Mouse (Mus musculus) ES-E14 (cell line): ENCODE data around the gene Rcsd1. TPM values are rescaled to one million over a fixed set of nuclear protein-coding genes. Genes with fewer than 3 reads are reported as not detected.

Experiments
- DNase-seq: peaks from one replicate; pipeline ENCODE4 v3.0.0-alpha.2; 2013; ENCODE audit warnings: low read depth, low spot score
- H3K27ac ChIP-seq: 2 replicates; pipeline ENCODE4 v1.5.1; 2012; ENCODE audit warnings: low read depth, mild to moderate bottlenecking, low read length, moderate library complexity, mixed read lengths; ENCODE audit not compliant: poor library complexity, insufficient read depth, severe bottlenecking
- H3K36me3 ChIP-seq: 2 replicates; pipeline ENCODE4 v1.6.1; 2012; ENCODE audit warnings: mild to moderate bottlenecking, low read length, moderate library complexity, mixed read lengths; ENCODE audit not compliant: control insufficient read depth, poor library complexity, insufficient read depth, severe bottlenecking
- H3K4me1 ChIP-seq, 2 experiments: fragments of 150-350 bp in 1 of 2; sonication (generic) in 1 of 2; 2 replicates each; pipeline ENCODE4 v1.6.1; 2012; ENCODE audit warnings: low read length in 2 of 2, mild to moderate bottlenecking in 1 of 2, mixed read lengths in 1 of 2; ENCODE audit not compliant: control insufficient read depth in 2 of 2, insufficient read depth in 2 of 2, poor library complexity in 1 of 2
- H3K4me3 ChIP-seq, 2 experiments: fragments of 150-350 bp in 1 of 2; sonication (generic) in 1 of 2; 2 replicates each; pipeline ENCODE4 v1.5.1; 2012; ENCODE audit warnings: low read length in 2 of 2, low read depth in 1 of 2, mild to moderate bottlenecking in 1 of 2, mixed read lengths in 1 of 2; ENCODE audit not compliant: insufficient read depth in 1 of 2, poor library complexity in 1 of 2, severe bottlenecking in 1 of 2
- H3K9ac ChIP-seq: 2 replicates; pipeline ENCODE4 v1.6.1; 2012; ENCODE audit warnings: low read depth, mild to moderate bottlenecking, low read length, mixed read lengths; ENCODE audit not compliant: poor library complexity, insufficient read depth, severe bottlenecking
- H3K9me3 ChIP-seq: fragments of 150-350 bp; sonication (generic); 2 replicates; pipeline ENCODE4 v1.6.1; 2012; ENCODE audit warnings: low read depth, mild to moderate bottlenecking, low read length; ENCODE audit not compliant: control insufficient read depth, insufficient read depth
- CHD2 ChIP-seq: IDR thresholded peaks from 2 replicates; pipeline ENCODE4 v1.6.1; 2014; ENCODE audit warnings: mild to moderate bottlenecking, low read depth, low read length, inconsistent platforms
- HCFC1 ChIP-seq: IDR thresholded peaks from 2 replicates; pipeline ENCODE4 v1.6.1; 2012; ENCODE audit warnings: low read length, inconsistent platforms, borderline replicate concordance; ENCODE audit not compliant: insufficient read depth
- MAFK ChIP-seq: IDR thresholded peaks from 2 replicates; pipeline ENCODE4 v1.6.1; 2014; ENCODE audit warnings: mild to moderate bottlenecking, low read depth, low read length, inconsistent platforms; ENCODE audit not compliant: insufficient read depth
- ZC3H11A ChIP-seq: IDR thresholded peaks from 2 replicates; pipeline ENCODE4 v1.6.1; 2012; ENCODE audit warnings: low read depth, mild to moderate bottlenecking, inconsistent platforms, low read length, borderline replicate concordance
- ZNF384 ChIP-seq: IDR thresholded peaks from 2 replicates; pipeline ENCODE4 v1.6.1; 2012; ENCODE audit warnings: low read depth, low read length, inconsistent platforms
- in situ Hi-C, 2 experiments: fragments of 600-800 bp; cut with MboI; formaldehyde crosslinking; loops; one replicate each; pipeline ENCODE4 v1.15.1; 2025; ENCODE audit warnings: low sequenced_read_pairs in 2 of 2, inconsistent platforms in 1 of 2; ENCODE audit not compliant: unreplicated experiment in 2 of 2
- total RNA-seq: library from RNA; depleted of rRNA; stranded (reverse); fragments of 300-350 nt; gene quantifications from 2 replicates; pipeline ENCODE4 v1.2.3, GENCODE M21; 2012

The Rcsd1 gene
- total RNA-seq, 1 experiment: 5.4 TPM

DNA sequence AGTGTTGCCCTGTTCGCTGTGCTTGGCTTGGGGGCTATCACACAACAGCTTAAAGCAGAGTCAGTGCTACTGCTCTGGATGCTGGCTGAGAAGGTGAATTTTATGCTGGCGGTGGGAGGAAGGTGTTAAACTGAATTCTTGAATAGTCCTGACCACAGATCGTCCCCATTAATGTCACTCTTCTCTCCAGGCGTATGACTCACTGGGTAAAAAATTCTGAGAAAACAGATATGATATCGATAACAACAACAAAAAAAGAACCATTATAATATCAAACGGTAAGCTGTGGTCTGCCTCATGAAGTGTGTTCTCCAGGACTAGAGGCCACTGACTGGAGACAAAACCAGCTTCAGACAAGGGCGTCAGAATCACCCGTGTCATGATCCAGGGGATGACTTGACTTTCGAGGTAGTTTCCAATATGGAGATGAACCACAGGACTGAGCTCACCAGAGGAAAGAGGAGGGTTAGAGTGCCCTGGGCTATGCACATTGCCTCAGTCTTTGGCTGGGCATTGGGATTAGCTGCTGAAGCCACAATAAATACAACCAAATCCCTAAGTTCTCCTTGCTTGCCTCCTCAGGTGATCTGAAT is 13.1 kb upstream of the Rcsd1 start:
- Histone ChIP-seq H3K4me1 (peaks cover 0 to 4% of the 10 kb centered on the region in 2 experiments; a peak in 3 of 4 replicates), H3K27ac (no peak overlapping the region), H3K4me3 (no peak overlapping the region), H3K9me3 (no peaks in the 10 kb centered on the region), H3K36me3 (no peaks in the 10 kb centered on the region), H3K9ac (no peak overlapping the region)
- DNase-seq: no peak
- TF ChIP-seq ZNF384 (no peak), HCFC1 (no peak), CHD2 (no peak), MAFK (no peak), ZC3H11A (no peak)
- in situ Hi-C loops: no loop called here

DNA sequence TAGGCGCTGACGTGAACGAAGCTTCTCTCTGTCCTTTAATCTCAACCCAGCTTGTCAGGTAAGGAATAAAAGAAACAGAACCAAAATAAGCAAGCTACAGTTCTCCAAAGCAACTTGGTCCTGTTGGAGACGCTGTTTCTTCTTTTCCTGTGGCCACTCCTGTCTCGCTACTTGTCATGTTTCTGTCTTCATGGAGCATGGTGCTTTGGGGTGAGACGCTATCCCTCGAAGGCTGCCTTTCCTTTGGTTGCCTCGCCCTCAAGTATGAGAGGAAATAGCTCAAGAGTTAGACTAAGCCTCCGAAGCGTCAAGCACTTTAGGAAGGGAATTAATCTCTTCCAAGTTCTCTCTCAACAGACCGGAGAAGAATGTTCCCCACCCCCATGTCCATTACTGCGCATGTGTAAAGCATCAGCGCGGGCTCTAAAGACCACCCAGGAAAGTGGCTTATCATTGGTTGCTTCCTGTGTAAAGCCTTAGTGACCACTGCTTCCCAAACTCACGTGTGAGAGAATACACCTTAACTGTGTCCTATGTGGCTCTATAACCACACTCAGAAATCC is 9.1 kb upstream of the Rcsd1 start:
- no peak overlapping the region for H3K4me3 ChIP-seq
- no peak for DNase-seq
- no peak overlapping the region for H3K27ac ChIP-seq
- TF ChIP-seq MAFK (no peak), ZC3H11A (no peak), ZNF384 (no peak), HCFC1 (no peak), CHD2 (no peak)
- in situ Hi-C loops: no loop called here
- H3K9ac ChIP-seq: no peak overlapping the region
- no peaks in the 10 kb centered on the region for H3K9me3 ChIP-seq
- H3K36me3 ChIP-seq: no peaks in the 10 kb centered on the region
- H3K4me1 ChIP-seq: peaks cover 0 to 6% of the 10 kb centered on the region in 2 experiments; a peak in 3 of 4 replicates

DNA sequence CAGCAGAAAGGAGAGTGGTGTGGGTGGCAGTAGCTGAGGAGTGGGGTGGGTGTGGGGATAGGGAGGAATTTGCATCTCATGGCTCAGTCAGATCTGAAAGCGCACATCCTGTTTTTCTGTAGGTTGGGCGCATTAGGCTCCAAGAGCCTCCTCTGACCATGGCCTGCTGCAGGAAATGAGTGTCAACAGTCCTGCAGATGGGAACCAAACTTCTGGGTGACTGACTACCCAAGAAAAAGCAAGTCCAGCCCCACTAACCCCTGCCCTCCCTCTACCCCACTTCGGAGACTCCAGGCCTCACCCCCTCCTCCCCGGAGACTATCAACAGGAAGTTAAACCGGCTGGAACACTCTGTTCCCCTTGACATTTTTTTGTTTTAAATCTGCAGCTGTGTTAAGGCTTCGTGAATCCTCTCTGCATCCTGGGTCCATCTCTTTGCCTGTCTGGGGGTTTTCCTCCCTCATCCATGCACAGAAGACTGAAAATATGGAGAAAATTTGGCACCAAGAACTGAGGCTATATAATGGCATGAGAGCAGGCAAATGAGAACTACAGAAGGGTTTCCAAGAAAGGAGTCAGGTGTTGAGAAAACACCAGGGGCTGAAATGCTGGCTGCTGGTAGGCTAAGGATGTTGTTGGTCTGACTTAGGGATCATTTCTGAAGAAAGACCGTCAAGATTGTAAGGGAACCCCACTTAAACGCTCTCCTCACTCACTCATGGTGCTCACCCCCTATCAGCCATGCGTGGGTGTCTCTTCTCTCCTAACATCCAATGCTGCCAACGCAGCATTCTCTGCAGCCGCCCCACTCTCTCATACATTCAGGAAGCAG is 8.4 kb upstream of the Rcsd1 start:
- in situ Hi-C loops: no loop called here
- Histone ChIP-seq H3K9me3 (no peaks in the 10 kb centered on the region), H3K4me3 (no peak overlapping the region), H3K27ac (no peak overlapping the region), H3K9ac (no peak overlapping the region), H3K36me3 (no peaks in the 10 kb centered on the region), H3K4me1 (peaks cover 0 to 6% of the 10 kb centered on the region in 2 experiments; a peak in 3 of 4 replicates)
- DNase-seq: no peak
- TF ChIP-seq CHD2: no peak
- no peak for TF ChIP-seq ZC3H11A
- TF ChIP-seq HCFC1: no peak
- no peak for TF ChIP-seq MAFK
- TF ChIP-seq ZNF384: no peak

GRCm38 (mm10) chr1:165716426-165716825 is 6.9 kb upstream of the Rcsd1 start:
- in situ Hi-C loops: no loop called here
- Histone ChIP-seq H3K36me3 (no peaks in the 10 kb centered on the region), H3K27ac (no peak overlapping the region), H3K9ac (no peak overlapping the region), H3K9me3 (no peaks in the 10 kb centered on the region), H3K4me1 (peaks cover 0 to 6% of the 10 kb centered on the region in 2 experiments; a peak in 3 of 4 replicates), H3K4me3 (no peak overlapping the region)
- DNase-seq: no peak
- TF ChIP-seq CHD2 (no peak), MAFK (no peak), ZC3H11A (no peak), HCFC1 (no peak), ZNF384 (no peak)
